Mouse (Mus musculus) brain, embryonic 14.5 days (tissue): ENCODE measurements at regions not wholly inside any gene's neighbourhood (a gene's known extent, or its start where the extent isn't known, plus 50 kb on each side); places are given as distances from the start of the nearest gene placed in this dataset.

Experiments
- CTCF ChIP-seq: fragments of 200-500 bp; IDR thresholded peaks from 2 replicates; pipeline ENCODE4 v1.5.1; 2012; ENCODE audit warnings: inconsistent platforms, mild to moderate bottlenecking, moderate library complexity, borderline replicate concordance; ENCODE audit not compliant: insufficient read depth, insufficient read length; ENCODE audit errors: extremely low read depth
- POLR2A ChIP-seq: fragments of 200-500 bp; IDR thresholded peaks from 2 replicates; pipeline ENCODE4 v1.6.1; 2012; ENCODE audit warnings: mild to moderate bottlenecking, inconsistent platforms, borderline replicate concordance; ENCODE audit not compliant: poor library complexity, insufficient read depth, insufficient read length, severe bottlenecking; ENCODE audit errors: extremely low read depth

DNA sequence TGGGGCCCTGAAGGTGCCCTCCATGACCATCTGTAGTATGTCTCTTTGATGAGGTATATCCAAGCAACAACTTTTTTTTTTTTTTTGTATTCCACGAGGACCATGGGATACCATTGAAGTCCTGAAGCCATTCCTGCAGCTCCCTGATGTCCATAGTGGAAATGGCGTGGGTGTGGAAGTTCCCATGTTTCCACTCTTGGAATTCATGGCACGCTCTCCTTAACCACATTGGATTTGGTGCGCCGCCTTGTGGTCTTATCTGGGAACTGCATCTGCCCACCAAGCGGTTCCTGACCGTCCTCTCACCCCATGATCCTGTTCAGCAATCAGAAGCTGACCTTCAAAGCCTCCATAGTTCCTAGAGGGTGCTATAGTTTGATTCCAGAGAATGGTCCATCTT, 113.4 kb downstream of the Ndufa10 start:
- TF ChIP-seq CTCF = peak; percentile 90
- no peak for TF ChIP-seq POLR2A
